Mouse (Mus musculus): Measurements from ENCODE around the gene Neu3.

DNA sequence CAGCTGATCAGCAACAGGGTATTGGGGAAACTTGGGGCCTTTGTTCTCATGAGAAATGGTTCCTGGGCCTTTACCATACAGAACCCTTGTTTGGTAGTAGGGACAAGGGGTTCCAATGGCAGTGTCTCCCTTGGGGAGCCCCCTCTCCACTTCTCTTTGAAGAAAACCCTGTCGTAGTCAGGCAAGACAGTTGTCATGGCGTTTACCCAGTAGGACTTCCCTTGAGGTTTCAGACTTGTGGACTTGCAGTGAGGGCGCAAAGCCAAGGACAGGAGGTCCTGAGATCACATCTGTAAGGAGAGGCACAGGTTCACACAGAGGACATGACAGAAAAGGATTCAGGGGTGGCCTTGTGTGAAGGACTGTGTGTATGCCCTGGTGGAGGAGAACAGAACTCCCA lies 31.7 kb downstream of the Neu3 start:
- TF ChIP-seq CTCF (IDR thresholded peaks at IDR 0.05; ENCODE audit: borderline replicate concordance, insufficient read depth, low read length) (no peak), POLR2A (IDR thresholded peaks at IDR 0.05; ENCODE audit: low read depth, low read length) (no peak)

Data from embryonic fibroblast, embryonic 13.5 days (primary cell).